Mouse (Mus musculus) heart, adult 2 months (tissue): ENCODE data around the gene Ugt1a5.

Experiments
- CTCF ChIP-seq: fragments of 200-600 bp; IDR thresholded peaks from 2 replicates; pipeline ENCODE4 v1.8.1; 2022; ENCODE audit warnings: antibody characterized with exemption, mild to moderate bottlenecking, moderate library complexity
- POLR2A ChIP-seq: fragments of 200-500 bp; IDR thresholded peaks from 2 replicates; pipeline ENCODE4 v1.6.1; 2011; ENCODE audit warnings: mild to moderate bottlenecking, low read depth, low read length, control low read depth; ENCODE audit not compliant: insufficient read depth

GRCm38 (mm10) chr1:88234646-88235045 lies 68.8 kb downstream of the Ugt1a5 start:
- TF ChIP-seq CTCF = no peak
- no peak for TF ChIP-seq POLR2A
